Mouse (Mus musculus): ENCODE data around the gene Galk2. TPM values are rescaled to one million over a fixed set of nuclear protein-coding genes. Genes with fewer than 3 reads are reported as not detected.

Gene Galk2
- polyA plus RNA-seq, 1 experiment from 2014 or later = 23.6 TPM

DNA sequence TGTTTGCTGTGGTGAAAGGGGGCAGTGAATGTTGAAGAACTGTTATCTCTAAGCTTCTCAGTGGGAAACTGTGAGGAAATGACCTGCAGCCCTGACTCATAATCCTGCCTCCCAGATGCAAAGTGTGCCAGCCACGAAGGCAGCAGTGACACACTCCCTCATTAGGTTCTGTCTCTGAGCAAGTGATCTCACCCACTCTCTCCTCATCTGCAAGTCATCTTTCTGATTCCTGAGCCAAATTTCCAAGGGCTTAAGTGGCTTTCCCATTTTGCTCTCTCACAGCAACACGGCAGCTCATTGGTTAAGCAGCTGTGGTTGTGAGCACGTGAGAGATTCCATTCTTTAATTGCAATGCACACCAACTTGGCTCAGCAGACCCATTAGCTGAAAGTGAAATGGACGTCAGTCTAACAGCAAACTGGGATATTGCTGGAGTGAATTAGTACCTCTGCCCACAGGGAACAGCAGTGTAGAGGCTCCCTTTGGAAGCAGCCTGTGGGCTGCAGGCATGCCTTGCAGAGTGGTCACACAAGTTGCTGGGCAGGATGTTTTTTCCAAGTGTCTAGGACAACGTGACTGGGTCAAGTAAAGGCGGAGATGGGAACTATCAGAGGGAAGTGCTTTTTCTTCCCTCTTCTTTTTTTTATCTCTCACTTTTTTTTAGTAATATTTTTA is 82.3 kb downstream of the Galk2 start:
- H3K4me1 ChIP-seq (replicated peaks; ENCODE audit: control insufficient read depth, insufficient read depth, low read length) = no peaks in the 10 kb centered on the region
- DNase-seq (ENCODE audit: low spot score) (no peak), ATAC-seq (replicated peaks; ENCODE audit: low FRiP score) (no peak)
- no peak overlapping the region for H3K27ac ChIP-seq (ENCODE audit: low read depth, low read length)
- H3K36me3 ChIP-seq (ENCODE audit: control insufficient read depth, insufficient read depth, low read length) = no peaks in the 10 kb centered on the region
- H3K9me3 ChIP-seq (ENCODE audit: control insufficient read depth, low read length) = no peaks in the 10 kb centered on the region
- WGBS = 73% methylated on average over 6 of the region's 6 CpGs
- no peak overlapping the region for H3K9ac ChIP-seq (ENCODE audit: low read depth, low read length)
- no peak overlapping the region for H3K4me3 ChIP-seq (ENCODE audit: low read depth, low read length)
- no peaks in the 10 kb centered on the region for H3K27me3 ChIP-seq (replicated peaks; ENCODE audit: control insufficient read depth, insufficient read depth, low read length)
- no peak overlapping the region for H3K4me2 ChIP-seq

DNA sequence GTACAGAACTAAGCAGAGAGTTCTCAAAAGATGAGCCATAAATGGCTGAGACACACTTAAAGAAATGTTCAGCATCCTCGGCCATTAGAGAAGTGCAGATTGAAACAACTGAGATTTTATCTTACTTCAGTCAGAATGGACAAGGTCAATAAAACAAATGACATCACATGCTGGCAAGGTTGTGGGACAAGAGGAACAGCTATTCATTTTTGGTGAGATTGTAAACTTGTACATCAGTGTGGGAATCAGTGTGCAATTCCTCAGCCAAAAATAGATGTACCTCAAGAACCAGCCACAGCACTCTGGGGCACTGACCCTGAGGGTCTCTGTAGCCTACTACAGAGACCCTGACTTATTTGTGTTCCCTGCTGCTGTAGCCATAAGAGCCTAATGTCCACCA is 84.4 kb downstream of the Galk2 start:
- Histone ChIP-seq H3K4me2 (no peak overlapping the region), H3K27me3 (replicated peaks; ENCODE audit: control insufficient read depth, insufficient read depth, low read length) (no peaks in the 10 kb centered on the region), H3K4me1 (replicated peaks; ENCODE audit: control insufficient read depth, insufficient read depth, low read length) (no peaks in the 10 kb centered on the region), H3K27ac (ENCODE audit: low read depth, low read length) (no peak overlapping the region), H3K4me3 (ENCODE audit: low read depth, low read length) (no peak overlapping the region), H3K9me3 (ENCODE audit: control insufficient read depth, low read length) (no peaks in the 10 kb centered on the region), H3K9ac (ENCODE audit: low read depth, low read length) (no peak overlapping the region), H3K36me3 (ENCODE audit: control insufficient read depth, insufficient read depth, low read length) (no peaks in the 10 kb centered on the region)
- 72% methylated on average over 1 of the region's 1 CpGs for WGBS
- ATAC-seq (replicated peaks; ENCODE audit: low FRiP score) = no peak
- DNase-seq (ENCODE audit: low spot score) = no peak

- H3K4me3 ChIP-seq (ENCODE audit: low read depth, low read length) = no peak overlapping the region
- no peaks in the 10 kb centered on the region; the same call in 1 of the 2 replicates for H3K36me3 ChIP-seq (ENCODE audit: control insufficient read depth, insufficient read depth, low read length)
- no peak overlapping the region for H3K9ac ChIP-seq (ENCODE audit: low read depth, low read length)
- no peaks in the 10 kb centered on the region for H3K27me3 ChIP-seq (replicated peaks; ENCODE audit: control insufficient read depth, insufficient read depth, low read length)
- no peak overlapping the region for H3K4me2 ChIP-seq
- ATAC-seq (replicated peaks; ENCODE audit: low FRiP score) (no peak), DNase-seq (ENCODE audit: low spot score) (no peak)
- WGBS = 86% methylated on average over 2 of the region's 2 CpGs
- no peaks in the 10 kb centered on the region for H3K9me3 ChIP-seq (ENCODE audit: control insufficient read depth, low read length)
- no peaks in the 10 kb centered on the region for H3K4me1 ChIP-seq (replicated peaks; ENCODE audit: control insufficient read depth, insufficient read depth, low read length)
- no peak overlapping the region for H3K27ac ChIP-seq (ENCODE audit: low read depth, low read length)
Measured at GRCm38 (mm10) chr2:125948195-125948594, 89.3 kb downstream of the Galk2 start.

DNA sequence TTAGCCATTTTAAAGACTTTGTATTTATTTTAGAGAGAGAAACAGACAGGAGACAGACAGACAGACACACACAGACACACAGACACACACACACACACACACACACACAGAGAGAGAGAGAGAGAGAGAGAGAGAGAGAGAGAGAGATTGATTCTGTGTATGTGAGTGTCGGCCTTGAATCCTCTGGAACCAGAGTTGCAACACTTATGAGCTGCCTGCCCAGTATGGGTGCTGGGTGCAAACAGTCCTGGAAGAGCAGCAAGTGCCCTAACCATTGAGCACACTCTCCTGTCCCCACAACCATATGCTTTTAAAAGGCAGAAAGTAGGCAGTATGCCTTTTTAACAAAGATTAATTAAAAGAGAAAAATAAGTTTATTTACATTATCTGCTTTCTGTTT is 109.9 kb downstream of the Galk2 start:
- Histone ChIP-seq H3K9me3 (ENCODE audit: control insufficient read depth, low read length) (no peaks in the 10 kb centered on the region), H3K27me3 (replicated peaks; ENCODE audit: control insufficient read depth, insufficient read depth, low read length) (no peaks in the 10 kb centered on the region), H3K36me3 (ENCODE audit: control insufficient read depth, insufficient read depth, low read length) (no peaks in the 10 kb centered on the region), H3K27ac (ENCODE audit: low read depth, low read length) (no peak overlapping the region), H3K9ac (ENCODE audit: low read depth, low read length) (no peak overlapping the region), H3K4me1 (replicated peaks; ENCODE audit: control insufficient read depth, insufficient read depth, low read length) (no peaks in the 10 kb centered on the region), H3K4me2 (no peak overlapping the region), H3K4me3 (ENCODE audit: low read depth, low read length) (no peak overlapping the region)
- ATAC-seq (replicated peaks; ENCODE audit: low FRiP score) (no peak), DNase-seq (ENCODE audit: low spot score) (no peak)
- 84% methylated on average over 1 of the region's 1 CpGs for WGBS

DNA sequence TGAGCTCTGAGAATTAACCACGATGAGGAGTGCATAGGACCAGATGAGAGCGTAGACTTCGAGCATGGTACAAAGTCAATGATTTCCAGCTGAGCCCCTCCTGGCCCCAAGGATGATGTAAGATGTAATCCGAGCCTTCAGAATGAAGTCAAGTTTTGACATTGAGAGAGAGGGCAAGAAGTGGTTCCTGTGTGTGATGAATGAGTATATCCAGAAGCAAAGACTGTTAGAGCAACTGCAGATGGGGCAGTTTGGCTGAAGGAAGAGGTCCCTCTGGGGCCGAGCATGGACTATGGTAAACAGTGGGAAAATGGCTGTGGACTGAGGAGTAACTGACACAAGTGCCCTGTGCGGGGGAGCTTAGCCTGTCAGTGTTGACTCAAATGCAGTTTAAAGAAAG is 114.3 kb downstream of the Galk2 start:
- Histone ChIP-seq H3K4me2 (no peak overlapping the region), H3K36me3 (ENCODE audit: control insufficient read depth, insufficient read depth, low read length) (no peaks in the 10 kb centered on the region), H3K4me1 (replicated peaks; ENCODE audit: control insufficient read depth, insufficient read depth, low read length) (no peaks in the 10 kb centered on the region), H3K27me3 (replicated peaks; ENCODE audit: control insufficient read depth, insufficient read depth, low read length) (no peaks in the 10 kb centered on the region), H3K27ac (ENCODE audit: low read depth, low read length) (no peak overlapping the region), H3K9ac (ENCODE audit: low read depth, low read length) (no peak overlapping the region), H3K9me3 (ENCODE audit: control insufficient read depth, low read length) (no peaks in the 10 kb centered on the region), H3K4me3 (ENCODE audit: low read depth, low read length) (no peak overlapping the region)
- DNase-seq (ENCODE audit: low spot score) (no peak), ATAC-seq (replicated peaks; ENCODE audit: low FRiP score) (no peak)
- 62% methylated on average over 6 of the region's 6 CpGs for WGBS

DNA sequence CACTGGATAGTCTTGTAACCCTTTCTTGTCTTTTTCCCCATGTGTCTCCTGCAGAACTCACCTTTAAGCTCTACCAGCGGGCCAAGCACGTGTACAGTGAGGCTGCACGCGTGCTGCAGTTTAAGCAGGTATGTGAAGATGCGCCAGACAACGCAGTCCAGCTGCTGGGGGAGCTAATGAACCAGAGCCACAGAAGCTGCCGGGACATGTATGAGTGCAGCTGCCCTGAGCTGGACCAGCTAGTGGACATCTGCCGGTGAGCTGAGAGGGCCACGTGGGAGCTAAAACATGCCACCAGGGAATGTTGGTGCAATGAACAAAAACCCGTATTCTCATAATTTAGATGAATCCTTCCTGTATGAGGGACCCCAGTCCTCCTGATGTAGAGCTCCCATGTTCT is 116.3 kb downstream of the Galk2 start:
- no peak overlapping the region for H3K9ac ChIP-seq (ENCODE audit: low read depth, low read length)
- ATAC-seq (replicated peaks; ENCODE audit: low FRiP score) = no peak
- H3K4me2 ChIP-seq = no peak overlapping the region
- no peak overlapping the region for H3K4me3 ChIP-seq (ENCODE audit: low read depth, low read length)
- H3K9me3 ChIP-seq (ENCODE audit: control insufficient read depth, low read length) = no peaks in the 10 kb centered on the region
- H3K27me3 ChIP-seq (replicated peaks; ENCODE audit: control insufficient read depth, insufficient read depth, low read length) = no peaks in the 10 kb centered on the region
- H3K27ac ChIP-seq (ENCODE audit: low read depth, low read length) = no peak overlapping the region
- H3K4me1 ChIP-seq (replicated peaks; ENCODE audit: control insufficient read depth, insufficient read depth, low read length) = no peaks in the 10 kb centered on the region
- H3K36me3 ChIP-seq (ENCODE audit: control insufficient read depth, insufficient read depth, low read length) = no peaks in the 10 kb centered on the region
- DNase-seq (ENCODE audit: low spot score) = no peak
- 96% methylated on average over 10 of the region's 10 CpGs for WGBS

- H3K9ac ChIP-seq (ENCODE audit: low read depth, low read length) = no peak overlapping the region
Measured at GRCm38 (mm10) chr2:125975808-125976345, 117.0 kb downstream of the Galk2 start.

DNA sequence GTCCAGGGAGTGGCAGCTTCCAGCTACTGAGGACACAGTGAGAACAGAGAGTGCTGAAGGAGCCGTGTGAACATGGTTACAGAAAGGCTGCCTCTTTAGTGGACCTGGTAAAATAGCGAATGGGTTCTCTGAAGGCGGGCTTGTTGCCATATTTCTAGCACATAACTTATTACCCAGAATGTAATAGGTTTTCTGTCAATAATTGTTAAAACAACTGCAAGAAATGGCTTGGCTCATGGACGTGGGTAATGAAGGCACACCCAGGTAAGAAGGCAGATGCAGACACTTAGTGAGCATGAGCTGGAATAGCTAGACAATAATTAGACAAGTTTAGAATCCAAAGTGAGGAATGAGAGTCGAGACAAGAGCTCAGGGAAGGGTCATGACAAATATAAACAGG is 143.4 kb downstream of the Galk2 start:
- ATAC-seq (replicated peaks; ENCODE audit: low FRiP score) = no peak
- no peaks in the 10 kb centered on the region for H3K27me3 ChIP-seq (replicated peaks; ENCODE audit: control insufficient read depth, insufficient read depth, low read length)
- no peaks in the 10 kb centered on the region for H3K4me1 ChIP-seq (replicated peaks; ENCODE audit: control insufficient read depth, insufficient read depth, low read length)
- no peaks in the 10 kb centered on the region for H3K36me3 ChIP-seq (ENCODE audit: control insufficient read depth, insufficient read depth, low read length)
- no peaks in the 10 kb centered on the region for H3K9me3 ChIP-seq (ENCODE audit: control insufficient read depth, low read length)
- WGBS = 79% methylated on average over 5 of the region's 5 CpGs
- H3K4me3 ChIP-seq (ENCODE audit: low read depth, low read length) = no peak overlapping the region
- H3K9ac ChIP-seq (ENCODE audit: low read depth, low read length) = no peak overlapping the region
- no peak for DNase-seq (ENCODE audit: low spot score)
- no peak overlapping the region for H3K27ac ChIP-seq (ENCODE audit: low read depth, low read length)
- H3K4me2 ChIP-seq = no peak overlapping the region

More at GRCm38 (mm10) chr2:125975808-125976345, 117.0 kb downstream of the Galk2 start:
- H3K27ac ChIP-seq (ENCODE audit: low read depth, low read length) = no peak overlapping the region
- DNase-seq (ENCODE audit: low spot score) (no peak), ATAC-seq (replicated peaks; ENCODE audit: low FRiP score) (no peak)
- no peaks in the 10 kb centered on the region for H3K9me3 ChIP-seq (ENCODE audit: control insufficient read depth, low read length)
- no peak overlapping the region for H3K4me3 ChIP-seq (ENCODE audit: low read depth, low read length)
- 67% methylated on average over 5 of the region's 5 CpGs for WGBS
- no peak overlapping the region for H3K4me2 ChIP-seq
- H3K27me3 ChIP-seq (replicated peaks; ENCODE audit: control insufficient read depth, insufficient read depth, low read length) = no peaks in the 10 kb centered on the region
- no peaks in the 10 kb centered on the region for H3K36me3 ChIP-seq (ENCODE audit: control insufficient read depth, insufficient read depth, low read length)
- no peaks in the 10 kb centered on the region for H3K4me1 ChIP-seq (replicated peaks; ENCODE audit: control insufficient read depth, insufficient read depth, low read length)

GRCm38 (mm10) chr2:126006088-126006487 is 147.2 kb downstream of the Galk2 start:
- Histone ChIP-seq H3K4me2 (no peak overlapping the region), H3K9ac (ENCODE audit: low read depth, low read length) (no peak overlapping the region), H3K27ac (ENCODE audit: low read depth, low read length) (no peak overlapping the region), H3K27me3 (replicated peaks; ENCODE audit: control insufficient read depth, insufficient read depth, low read length) (no peaks in the 10 kb centered on the region), H3K4me1 (replicated peaks; ENCODE audit: control insufficient read depth, insufficient read depth, low read length) (no peaks in the 10 kb centered on the region), H3K36me3 (ENCODE audit: control insufficient read depth, insufficient read depth, low read length) (no peaks in the 10 kb centered on the region), H3K4me3 (ENCODE audit: low read depth, low read length) (no peak overlapping the region), H3K9me3 (ENCODE audit: control insufficient read depth, low read length) (no peaks in the 10 kb centered on the region)
- DNase-seq (ENCODE audit: low spot score) (no peak), ATAC-seq (replicated peaks; ENCODE audit: low FRiP score) (peak; percentile 45; the same call in 1 of the 2 replicates)
- WGBS = 39% methylated on average over 3 of the region's 3 CpGs
